Mouse (Mus musculus) erythroid progenitor cell, adult 5-6 weeks (primary cell): ENCODE measurements around the gene Gdpd5. TPM values are rescaled to one million over a fixed set of nuclear protein-coding genes. Genes with fewer than 3 reads are reported as not detected.

Source experiments
- ATAC-seq: replicated peaks from 2 replicates; pipeline ENCODE4 v1.8.0; 2016; ENCODE audit warnings: moderate number of reproducible peaks, mild to moderate bottlenecking, moderate TSS enrichment, inconsistent platforms; ENCODE audit not compliant: poor library complexity, low FRiP score, severe bottlenecking
- total RNA-seq, 2 experiments: library from RNA; stranded (forward) in 1 of 2; stranded (reverse) in 1 of 2; fragments of 150-400 nt in 1 of 2; fragments of 186-747, 209-891 nt in 1 of 2; gene quantifications; 2 replicates each; pipeline versions ENCODE4 v1.2.3 to v1.2.4; 2015 to 2017; ENCODE audit warnings: low replicate concordance in 2 of 2

Gdpd5 gene
- total RNA-seq (2015; ENCODE audit: low replicate concordance) (not detected in 2 replicates), total RNA-seq (2017; ENCODE audit: low replicate concordance) (not detected in 2 replicates)

DNA sequence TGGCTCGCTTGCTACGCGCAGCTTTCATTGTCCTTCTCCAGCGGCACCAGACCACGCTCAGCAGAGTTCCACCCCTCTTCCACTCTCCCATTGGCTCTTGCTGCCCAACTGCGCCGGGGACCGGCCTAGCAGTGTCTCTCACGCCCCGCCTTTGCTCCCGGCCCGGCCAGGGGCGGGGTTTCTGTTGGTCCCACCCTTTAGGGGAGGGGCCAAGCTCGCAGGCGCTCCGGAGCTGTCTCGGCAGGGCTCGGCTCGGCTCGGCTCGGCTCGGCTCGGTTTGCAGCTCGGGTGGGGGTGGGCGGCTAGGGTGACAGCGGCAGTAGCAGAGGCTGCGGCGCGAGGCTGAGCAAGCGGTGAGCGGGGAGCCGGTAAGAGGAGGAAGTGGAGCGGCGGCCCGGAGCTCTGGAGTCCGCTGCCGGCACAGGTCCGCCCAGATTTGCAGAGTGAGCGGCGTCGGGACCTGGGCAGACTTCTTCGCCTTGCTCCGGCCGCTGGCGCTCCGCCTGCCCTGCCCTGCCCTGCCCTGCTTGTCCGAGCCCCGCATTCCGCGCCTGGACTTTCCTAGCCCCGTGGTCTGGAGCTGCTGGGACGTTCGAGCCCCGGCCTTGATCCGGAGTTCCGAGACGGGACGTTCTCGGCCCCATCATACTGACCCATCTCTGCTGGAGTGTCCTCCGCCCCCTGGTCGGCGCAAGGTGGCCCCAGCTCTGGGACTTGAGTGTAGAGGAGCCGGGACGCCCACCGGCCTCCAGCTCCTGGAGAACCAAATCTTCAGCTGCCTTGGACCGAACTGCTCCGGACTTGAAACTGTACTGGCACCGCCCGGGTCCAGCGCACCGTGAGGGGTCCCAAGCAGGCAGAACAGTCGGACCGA is at the start of gene Gdpd5:
TSS of gene Gdpd5 (plus strand) at position 201 of the 874 bp plus-strand sequence.
- ATAC-seq = peak; percentile 82

DNA sequence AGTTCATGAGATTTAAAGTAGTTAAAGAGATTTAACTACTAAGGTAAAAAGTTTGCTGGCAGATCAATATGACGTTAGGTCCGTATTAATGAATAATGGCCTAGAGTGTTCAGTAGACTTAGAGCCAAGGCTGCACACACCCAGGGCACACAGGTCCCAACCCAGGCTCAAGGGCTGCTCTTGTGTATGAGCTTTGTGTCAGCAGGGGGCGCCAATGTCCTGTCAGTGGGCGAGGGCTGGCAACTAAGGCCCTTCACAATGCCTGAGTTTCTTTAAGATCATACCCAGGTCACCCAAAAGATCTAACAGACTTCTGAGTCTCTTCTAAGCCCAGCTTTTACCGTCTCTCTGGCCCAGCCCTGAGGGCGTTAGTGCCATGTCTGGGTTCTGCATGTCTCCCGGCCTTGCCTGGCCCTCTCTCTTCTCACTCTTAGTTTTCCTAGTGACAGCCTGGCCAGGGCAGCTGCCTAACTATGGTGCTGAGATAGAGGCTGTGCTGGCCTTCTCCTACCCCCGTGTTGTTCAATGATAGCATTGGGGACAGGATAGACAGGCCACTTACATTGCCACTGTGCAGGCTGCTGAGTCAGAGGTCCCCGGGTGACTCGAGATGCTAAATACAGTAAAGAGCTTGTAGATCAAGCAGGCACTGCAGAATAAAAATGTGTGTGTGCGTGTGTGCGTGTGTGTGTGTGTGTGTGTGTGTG is 48.3 kb upstream of the Gdpd5 start:
- no peak for ATAC-seq

DNA sequence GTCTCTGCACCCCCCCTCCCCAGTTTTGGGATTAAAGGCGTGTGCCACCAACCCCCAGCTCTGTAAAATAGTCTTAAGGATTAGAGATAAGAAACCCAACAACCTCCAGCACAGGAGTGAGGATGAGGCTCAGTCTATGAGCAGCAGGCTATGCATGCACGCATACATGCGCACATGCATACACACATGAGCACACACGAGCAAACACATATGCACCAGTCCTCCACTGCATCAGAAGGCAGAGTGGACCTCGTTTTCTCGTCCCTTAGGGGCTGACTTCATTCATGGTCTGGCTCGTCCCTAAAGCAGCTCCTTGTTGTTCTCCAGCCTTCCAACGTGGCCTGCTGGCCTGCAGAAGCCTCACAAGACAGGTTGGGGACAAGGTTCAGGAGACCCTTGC is 40.5 kb upstream of the Gdpd5 start:
- no peak for ATAC-seq

DNA sequence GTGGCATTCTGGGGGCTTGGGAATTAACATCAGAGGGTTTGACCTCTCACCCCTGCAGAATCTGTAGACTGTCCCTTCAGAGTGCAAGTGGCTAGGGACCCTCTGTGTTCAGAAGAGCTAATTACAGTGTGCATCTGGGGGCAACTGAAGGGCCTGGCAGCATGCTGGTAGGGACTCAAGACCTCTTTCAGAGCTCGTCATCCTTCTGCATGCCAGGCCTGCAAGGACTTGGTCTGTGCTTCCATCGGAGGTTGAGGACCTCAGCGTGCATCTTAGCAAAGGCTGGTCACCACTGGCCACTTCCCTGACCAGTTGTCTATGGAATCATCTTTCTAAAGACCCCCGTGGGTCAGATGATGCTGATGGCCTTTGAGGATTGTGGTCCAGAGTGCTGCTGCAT is 37.6 kb upstream of the Gdpd5 start:
- ATAC-seq = no peak

DNA sequence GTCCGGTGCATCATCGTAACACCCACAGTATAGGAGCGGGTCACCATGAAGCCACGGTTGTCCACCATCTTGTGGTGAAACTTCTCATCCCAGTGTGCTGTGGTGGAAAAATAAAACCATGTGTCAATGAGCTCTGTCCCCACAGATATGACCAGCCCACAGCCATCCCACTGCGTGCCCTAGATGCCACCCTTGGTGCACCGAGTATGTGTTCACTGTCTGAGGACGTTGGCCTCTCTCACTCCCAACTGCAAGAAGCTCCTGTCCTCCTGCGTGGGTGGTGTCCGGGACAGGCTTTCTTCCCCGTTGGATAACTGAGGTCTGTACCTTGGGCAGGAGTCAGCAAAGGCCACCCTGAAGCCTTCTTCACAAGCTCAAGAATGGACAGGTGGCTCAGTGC is 33.9 kb upstream of the Gdpd5 start:
- no peak for ATAC-seq

DNA sequence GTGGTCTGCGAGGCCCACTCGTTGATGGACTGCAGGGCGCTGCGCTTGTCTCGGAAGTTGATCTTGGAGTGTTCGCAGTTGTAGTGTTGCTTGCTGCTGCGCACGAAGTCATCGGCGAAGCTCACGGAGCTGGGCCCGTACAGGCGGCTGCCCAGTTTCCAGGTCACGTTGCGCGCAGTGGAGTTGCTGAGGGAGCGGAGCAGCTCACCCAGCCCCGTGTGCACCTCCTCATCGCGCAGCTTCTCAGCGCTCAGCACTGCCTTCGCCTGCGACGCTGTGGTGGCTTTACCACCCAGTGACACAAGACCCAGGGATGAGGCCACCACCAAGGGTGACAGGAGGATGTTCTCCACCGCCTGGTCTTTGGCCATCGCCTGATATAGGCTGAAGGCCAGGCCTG is 32.3 kb upstream of the Gdpd5 start:
- no peak for ATAC-seq

DNA sequence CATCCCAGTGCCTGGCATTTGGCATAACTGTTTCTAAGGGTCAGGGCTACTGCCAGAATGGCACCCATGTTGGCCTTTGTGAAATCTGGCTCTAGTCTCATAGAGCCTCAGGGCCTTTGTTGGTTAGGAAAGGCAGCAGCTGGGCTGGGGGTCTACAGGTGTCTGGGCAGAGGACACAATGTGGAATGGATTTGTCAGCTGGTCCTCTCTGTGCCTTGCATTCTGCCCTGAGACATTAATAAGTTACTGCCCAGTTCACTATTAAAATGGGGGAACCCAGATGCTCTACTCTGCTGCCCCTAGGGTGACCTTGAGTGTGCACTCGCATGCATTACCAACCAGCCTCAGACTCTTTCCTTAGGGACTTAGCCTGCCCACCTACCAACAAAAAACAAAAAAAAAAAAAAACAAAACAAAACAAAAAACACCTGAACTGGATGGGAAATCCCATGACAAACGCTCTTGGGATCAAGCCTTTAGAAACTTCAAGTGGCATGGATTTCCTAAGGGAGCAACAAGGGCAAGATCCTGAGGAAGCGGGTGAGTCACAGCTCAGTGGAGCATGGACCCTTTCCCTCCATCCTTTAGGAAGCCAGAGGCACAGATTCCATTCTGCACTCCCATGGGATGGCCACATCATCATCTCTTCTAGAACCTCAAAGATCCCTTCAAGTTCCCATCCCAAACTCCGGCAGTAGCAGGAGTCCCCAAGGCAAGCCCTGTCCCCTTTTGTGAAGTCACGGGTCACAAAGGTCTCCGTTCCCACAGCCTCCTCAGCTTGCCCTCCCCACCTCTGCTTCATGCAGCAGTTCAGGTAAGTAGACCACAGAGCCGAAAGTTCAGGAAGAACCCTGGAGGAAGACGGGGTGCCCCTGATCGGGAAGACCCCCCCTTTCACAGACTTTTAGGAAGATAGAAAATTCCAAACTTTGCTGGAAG is 31.2 kb upstream of the Gdpd5 start:
- no peak for ATAC-seq

DNA sequence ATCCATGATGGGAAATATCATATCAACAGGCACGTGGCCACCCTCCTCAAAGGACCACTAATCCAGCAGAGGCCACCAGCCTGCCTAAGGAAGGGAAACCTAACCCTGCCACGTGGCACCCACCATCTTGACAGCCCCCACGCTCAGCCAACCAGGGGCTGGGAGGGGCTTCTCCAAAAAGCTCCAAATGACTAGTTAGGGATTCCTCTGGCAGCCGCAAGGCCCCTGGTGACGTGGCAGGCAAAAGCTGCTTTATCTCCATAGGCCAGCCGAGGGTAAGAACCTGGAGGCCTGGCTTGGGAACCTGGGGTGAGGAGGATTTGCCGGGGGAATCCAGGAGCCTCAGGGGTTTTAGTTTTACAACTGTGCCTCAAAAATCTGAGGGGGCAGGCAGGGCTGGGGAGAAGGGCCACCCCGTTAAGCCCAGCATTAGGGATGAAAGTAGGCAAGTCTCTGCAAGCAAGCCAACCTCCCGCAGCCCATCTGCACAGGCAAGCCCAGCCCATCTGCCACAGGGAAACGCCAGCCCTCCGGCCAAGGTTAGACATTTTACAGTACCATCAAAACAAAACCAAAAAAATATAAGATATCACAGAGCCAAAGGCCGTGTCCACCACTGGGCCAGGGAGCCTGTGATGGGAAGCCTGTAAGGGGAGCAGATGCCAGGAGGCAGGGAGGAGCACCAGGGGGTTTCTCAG is 30.0 kb upstream of the Gdpd5 start:
- ATAC-seq = no peak

DNA sequence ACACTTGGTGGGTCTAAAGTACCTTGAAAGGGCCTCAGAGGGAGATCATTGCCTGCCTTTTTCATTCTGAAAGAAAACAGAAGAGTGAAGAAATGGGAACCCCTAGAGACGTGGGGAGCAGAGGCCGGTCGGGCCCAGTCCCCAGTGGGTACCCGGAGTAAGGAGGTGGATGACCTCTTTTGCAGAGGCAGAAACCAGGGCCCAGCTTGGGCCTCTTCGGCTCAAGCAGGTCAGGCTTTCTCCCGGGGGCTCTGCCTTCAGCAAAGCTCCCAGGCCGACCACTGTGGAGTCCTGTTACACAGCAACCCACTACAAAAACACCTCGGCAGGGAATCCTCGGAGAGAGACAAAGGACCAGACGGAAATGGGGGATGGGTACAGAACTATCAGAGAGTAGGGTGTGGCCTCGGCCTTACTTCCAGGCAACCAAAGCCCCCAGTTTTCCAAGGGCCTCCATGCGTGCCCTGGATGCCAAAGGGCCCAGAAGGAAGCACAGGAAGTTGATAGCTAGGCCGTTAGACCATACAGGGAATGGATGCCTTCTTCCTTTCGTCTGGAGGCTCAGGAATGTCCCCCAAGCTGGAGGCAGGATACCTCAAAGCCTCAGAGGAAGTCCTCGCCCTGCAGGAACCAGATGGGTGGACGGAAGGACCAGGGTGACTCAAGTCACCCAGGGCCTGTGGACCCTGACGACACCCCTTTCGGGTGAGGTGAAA is 29.3 kb upstream of the Gdpd5 start:
- ATAC-seq = no peak

DNA sequence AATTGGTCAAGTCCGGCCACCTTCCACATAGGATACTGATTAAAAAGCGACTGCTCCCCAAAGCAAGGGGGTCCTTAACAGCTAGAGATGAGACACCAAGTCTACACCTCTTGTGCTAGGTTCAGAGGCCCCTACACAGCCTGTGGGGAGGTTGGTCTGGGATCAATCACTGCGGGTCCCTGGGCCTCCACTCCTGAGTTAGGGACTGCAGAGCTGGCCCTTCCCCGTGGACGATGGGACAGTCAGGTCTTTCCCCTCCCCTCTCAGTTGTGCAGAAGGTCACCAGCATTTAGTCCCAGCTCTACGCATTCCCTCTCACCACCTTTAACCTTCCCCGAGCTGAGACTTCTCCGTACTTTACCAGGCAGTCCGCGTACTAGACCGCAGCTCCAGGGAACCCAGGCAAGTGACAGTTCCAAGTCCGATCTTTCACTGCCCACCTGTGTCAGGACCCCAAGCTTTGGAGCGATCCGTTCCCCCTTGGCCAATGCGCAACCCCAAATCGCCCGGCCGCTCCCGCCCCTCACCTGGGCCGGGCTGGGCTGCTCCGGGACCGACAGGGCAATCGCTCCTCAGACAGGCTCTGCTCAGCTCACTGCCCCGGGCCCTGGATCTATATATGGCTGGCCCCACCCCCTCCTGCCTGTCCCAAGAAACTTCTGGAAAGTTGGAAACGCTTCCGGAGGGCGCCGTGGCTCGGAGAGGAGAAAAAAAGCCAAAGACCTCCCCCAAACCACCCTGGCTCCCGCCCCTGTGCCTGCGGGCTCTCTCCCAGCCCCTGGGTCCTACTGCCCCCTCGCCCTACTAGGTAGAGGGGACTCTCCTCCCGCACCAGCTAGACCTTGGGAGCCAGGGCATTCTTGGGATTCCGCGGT is 28.5 kb upstream of the Gdpd5 start, which contains the start of gene Serpinh1:
TSS of gene Serpinh1 (minus strand) at position 714 of the 875 bp plus-strand sequence.
- no peak for ATAC-seq

DNA sequence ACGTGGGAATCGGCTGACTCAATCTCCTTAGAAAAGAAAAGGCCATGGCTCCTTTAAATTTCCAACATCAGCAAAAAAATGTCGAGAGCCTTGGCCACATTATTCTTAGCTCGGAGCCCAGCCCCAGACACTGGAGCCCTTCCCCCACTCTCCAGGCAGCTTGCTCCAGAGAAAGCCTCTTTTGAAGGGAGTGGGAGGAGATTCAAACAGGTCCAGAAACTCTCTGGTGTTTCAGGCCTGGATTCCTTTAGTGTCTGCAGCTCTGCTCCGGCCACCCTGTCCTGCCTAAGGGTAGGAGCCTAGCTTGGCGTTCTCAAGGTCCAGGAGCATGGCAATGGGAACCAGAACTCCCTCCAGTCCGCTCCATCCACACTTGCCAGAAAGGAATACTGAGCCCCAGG is 25.5 kb upstream of the Gdpd5 start:
- no peak for ATAC-seq

DNA sequence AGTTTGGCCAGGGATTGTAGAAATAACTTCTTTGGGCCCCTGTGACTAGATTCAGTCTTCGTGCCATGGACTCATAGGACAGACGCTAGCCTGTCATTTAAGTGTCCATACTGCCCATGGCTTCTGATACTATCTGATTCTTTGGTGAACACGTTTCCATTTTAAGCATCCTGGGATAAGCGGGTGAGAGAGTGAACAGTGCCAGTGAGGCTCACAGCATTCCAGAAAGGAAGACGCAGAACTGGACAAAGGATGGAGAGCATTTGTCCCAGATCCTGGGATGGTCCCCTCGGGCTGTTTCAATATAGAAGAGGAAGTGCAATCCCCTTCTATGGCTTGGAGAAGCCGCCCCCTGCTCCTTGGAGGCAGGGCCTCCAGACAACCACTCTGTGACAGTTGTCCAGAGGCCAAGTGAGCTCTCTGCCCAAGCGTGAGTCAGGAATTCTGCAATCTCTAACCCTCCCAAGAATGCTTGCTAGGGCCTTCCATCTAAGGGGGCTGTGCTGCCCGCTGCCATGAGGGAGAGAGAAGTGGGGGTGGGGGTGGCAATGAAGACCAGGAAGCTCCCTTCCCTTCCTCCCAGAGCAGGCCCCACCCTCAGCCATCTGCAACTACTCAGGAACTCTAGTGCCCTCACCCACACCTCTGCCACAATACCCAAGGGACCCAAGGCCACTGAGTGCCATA is 24.8 kb upstream of the Gdpd5 start:
- no peak for ATAC-seq

DNA sequence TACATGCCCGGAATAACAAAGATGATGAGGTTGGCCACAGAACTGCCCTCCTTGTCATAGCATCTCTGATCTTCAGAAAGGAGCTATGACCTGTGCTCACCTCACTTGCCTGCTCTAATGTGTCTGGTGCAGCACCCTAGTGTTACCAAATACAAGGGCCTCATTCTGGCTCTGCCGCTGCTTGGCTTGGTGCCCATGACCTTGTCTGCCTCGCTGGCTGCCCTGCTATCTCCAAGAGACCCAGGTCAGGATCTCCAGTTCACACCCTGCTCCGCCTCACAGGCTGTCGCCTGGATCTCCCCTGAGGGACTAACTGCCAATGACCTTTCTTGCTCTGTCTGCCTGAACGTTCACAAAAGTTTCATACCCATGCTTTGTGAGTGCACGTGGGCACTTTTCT is 24.0 kb upstream of the Gdpd5 start:
- ATAC-seq = no peak

DNA sequence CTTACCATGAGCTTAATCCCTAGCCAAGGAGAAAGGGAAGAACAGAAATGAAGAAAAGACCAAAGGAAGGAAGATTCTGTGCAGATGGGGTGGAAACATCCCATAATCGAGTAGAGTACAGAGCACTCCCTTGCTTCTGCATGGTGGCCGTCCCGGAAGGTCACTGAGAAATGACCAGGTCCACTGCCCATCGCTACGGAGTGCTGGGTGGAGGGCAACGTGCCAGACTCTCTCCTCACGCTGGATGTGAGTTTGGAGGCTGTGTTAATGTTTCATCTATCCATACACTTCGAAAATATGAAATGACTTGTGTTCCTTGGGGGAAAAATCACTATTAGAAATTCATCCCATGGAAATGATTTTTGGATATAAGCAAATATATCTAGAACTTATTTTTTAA is 22.8 kb upstream of the Gdpd5 start:
- no peak for ATAC-seq

DNA sequence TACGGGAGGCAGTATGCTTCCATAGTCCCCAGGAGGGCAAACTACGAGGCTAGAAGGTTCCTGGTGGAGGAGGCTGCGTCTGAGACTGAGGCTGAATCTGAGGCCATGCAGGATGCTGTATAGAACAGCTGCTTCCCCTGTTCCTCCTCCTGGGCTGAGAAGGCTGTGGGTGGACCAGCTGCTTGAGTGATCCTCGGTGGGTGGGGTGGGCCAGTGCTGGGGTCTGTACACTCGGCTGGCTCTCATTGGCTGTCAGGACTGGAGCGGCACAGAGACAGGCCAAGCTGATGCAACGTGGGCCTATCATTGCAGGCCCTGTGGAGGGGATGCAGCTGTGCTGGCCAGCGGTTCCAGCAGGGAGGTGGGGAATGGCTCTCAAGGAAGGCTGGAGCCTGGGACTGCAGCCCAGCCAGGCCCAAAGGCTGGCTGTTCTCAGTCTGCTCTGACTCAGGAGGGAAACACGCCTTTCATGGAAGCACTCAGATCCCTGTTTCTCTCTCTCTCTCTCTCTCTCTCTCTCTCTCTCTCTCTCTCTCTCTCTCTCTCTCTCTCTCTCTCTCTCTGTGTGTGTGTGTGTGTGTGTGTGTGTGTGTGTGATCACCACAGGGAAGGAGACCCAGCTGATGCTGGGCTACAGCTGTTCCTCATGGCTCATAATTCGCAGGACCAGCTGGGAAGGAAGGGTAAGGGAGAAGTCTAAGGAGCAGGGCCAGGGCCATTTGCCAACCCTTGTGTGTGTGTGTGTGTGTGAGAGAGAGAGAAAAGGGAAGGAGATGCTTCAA is 21.0 kb upstream of the Gdpd5 start:
- no peak for ATAC-seq

DNA sequence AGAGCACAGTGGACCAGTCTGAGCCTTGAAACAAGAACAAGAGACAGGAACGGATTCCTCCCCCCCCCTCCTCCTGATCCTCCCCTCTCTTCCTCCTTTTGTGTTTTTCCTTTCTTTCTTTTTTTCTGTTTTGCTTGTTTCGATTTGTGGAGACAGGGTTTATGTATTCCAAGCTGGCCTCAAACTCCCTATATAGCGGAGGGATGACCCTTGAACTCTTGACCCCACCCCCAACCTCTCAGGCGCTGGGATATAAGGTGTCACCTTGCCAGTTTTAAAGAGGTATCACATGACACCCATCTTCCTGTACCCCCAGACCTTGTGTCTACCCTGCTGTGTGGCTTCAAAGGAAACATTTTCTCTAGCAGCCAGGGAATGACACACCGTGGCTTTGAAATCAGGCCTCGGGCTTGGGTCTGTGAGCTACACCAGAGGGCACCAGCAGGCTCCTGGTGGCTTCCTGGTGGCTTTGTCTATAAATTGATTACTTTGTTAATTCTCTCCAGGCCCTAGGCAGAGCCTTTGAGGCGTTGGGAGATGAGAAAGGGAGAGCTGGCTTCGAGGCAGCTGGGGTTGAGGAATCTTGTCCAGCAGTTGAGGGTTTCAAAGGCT is 20.3 kb upstream of the Gdpd5 start:
- ATAC-seq = no peak
